Comparison of ENCODE assay signal across 10 mouse cellular contexts in the genomic region with DNA sequence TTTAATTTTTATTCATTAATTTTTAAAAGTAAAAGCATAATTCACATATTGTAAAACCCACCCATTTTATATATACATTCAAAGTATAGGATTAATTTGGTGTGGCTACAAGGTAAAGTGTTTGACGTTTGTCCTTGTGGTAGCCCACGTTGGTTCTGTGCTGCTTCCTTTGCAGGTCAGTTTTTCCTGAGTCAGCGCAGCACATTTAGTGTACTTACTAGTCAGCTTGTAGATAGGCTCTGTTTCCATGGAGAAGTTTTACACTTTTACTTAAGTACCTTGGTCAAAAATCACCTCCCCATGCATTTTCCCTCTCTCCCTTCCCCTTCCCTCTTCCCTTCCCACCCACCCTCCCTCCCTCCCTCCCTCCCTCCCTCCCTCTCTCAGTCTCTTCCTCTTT.
"Had no signal": no experiment of that assay in that cellular context is flagged by ENCODE, and none has a peak within 500 bp of the region (broad histone marks: within the 10 kb centered on the region; RNA-seq: fewer than 3 reads in every experiment).

No protein-coding gene starts in this region.

- ATAC-seq: liver, postnatal 0 days; lung, postnatal 0 days had no signal

- DNase-seq: kidney, adult 18-20 months; kidney, postnatal 25 days; layer of hippocampus, adult 9-11 months; liver, postnatal 0 days; midbrain, embryonic 14.5 days; right cerebral cortex, postnatal 25 days; spleen, adult 18-20 months; thymus, adult 18-20 months; thymus, postnatal 36 days had no signal
